Mouse (Mus musculus): ENCODE measurements around the gene Cpn1. TPM values are rescaled to one million over a fixed set of nuclear protein-coding genes. Genes with fewer than 3 reads are reported as not detected.

Gene Cpn1
- polyA plus RNA-seq, 1 experiment, result 0.15 TPM

DNA sequence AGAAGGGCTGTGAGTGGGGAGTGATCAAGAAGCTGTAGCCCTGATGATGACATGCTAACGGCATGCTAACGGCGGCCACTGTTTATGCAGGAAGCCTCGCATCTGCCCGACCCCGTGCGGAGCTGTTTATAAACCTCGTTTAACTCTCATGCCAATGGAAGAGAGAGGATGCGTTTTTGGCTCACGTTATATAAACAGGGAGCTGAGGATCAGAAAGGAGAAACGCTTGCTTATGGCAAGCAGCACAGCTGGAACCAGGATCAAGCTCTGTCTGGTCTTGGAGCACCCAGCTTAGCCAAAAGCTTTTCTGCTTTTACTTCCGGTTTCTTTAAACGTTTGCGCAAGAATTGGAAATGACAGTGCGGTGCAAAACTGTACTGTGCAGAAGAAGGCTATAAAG is 22.4 kb upstream of the Cpn1 start:
- DNase-seq (ENCODE audit: low read depth), result peak; percentile 22
- TF ChIP-seq CTCF (IDR thresholded peaks at IDR 0.05; ENCODE audit: borderline replicate concordance, extremely low read depth, insufficient read depth, insufficient read length) (no peak), POLR2A (IDR thresholded peaks at IDR 0.05; ENCODE audit: borderline replicate concordance, extremely low read depth, insufficient read depth, insufficient read length, poor library complexity, severe bottlenecking) (no peak)

DNA sequence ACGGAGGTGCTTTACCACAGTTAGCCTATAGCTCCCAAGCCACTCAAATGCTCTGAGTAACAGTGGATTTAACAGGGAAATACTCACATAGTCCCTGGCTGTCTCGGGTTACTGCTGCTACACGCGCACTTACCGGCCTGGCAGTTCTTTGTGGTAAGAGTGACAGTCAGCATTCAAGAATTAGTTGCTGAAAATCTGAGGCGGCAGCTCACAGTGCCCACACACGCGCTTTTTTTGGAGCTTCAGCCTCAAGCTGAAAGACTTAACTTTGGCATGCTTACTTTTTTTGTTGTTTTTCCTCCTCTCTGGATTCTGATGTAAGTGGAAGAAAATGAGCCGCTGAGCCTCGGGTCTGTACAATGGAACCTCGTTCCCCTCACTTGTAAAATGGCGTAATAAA is 20.8 kb upstream of the Cpn1 start:
- DNase-seq (ENCODE audit: low read depth), result peak; percentile 44
- no peak for TF ChIP-seq CTCF (IDR thresholded peaks at IDR 0.05; ENCODE audit: borderline replicate concordance, extremely low read depth, insufficient read depth, insufficient read length)
- no peak for TF ChIP-seq POLR2A (IDR thresholded peaks at IDR 0.05; ENCODE audit: borderline replicate concordance, extremely low read depth, insufficient read depth, insufficient read length, poor library complexity, severe bottlenecking)

DNA sequence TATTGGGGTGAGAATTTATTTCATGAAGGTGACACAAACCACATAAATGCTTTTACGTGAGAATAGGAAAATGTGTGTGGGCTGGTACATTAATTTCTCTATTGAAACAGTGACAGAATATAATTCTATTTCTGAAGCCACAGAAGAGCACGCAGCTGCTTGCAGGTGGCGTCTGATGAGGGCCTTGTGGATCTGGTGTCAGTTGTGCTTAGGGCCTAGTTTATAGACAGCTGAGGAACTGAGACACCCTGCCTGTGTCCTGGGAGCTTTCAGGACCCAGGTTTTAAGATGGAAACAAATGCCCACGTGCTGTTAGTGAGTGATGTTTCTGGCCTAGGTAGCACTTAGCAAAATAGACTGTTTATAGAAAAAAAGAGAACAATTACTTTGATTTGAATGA is 18.7 kb upstream of the Cpn1 start:
- no peak for TF ChIP-seq CTCF (IDR thresholded peaks at IDR 0.05; ENCODE audit: borderline replicate concordance, extremely low read depth, insufficient read depth, insufficient read length)
- no peak for TF ChIP-seq POLR2A (IDR thresholded peaks at IDR 0.05; ENCODE audit: borderline replicate concordance, extremely low read depth, insufficient read depth, insufficient read length, poor library complexity, severe bottlenecking)

DNA sequence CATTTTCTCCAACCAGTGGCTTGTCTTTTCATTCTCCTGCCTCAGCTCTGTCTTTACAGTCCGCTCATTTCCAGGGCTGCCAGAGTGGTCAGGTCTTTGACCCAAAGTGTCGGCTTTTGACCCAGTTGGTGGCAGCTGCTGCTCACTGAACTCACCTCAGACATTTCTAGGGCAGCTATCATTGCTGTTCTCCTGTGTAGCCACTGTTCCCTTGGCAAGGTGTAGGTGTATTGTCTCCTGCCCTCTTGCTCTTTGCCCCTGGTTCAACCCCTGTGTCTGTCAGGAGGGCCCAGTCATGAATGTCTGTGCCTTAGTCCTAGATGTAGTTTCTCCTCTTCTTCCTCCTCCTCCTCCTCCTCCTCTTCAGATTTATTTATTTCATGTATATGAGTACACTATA is 17.9 kb upstream of the Cpn1 start:
- TF ChIP-seq POLR2A (IDR thresholded peaks at IDR 0.05; ENCODE audit: borderline replicate concordance, extremely low read depth, insufficient read depth, insufficient read length, poor library complexity, severe bottlenecking), result no peak
- TF ChIP-seq CTCF (IDR thresholded peaks at IDR 0.05; ENCODE audit: borderline replicate concordance, extremely low read depth, insufficient read depth, insufficient read length), result no peak
- no peak for DNase-seq (ENCODE audit: low read depth)

More for the DNA sequence above, 18.7 kb upstream of the Cpn1 start:
- DNase-seq (ENCODE audit: low read depth), result no peak

DNA sequence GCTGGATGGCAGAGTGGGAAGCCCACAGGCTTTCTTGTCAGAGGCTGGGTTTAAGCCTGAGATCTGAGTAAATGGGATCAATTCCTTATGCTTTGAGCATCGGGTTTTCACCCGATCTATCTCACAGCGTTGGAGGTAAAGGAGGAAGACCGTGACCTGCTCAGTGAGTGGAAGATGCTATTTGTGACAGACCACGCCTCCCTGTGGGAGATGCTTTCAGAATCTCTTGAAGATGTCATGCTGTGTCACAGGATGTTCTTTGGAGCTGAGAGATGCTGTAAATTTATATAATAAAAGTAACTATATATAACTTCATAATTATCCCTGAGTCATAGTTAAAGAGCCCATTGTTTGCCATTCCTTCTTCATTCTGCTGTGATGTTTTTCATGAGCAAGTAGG is 14.4 kb upstream of the Cpn1 start:
- TF ChIP-seq POLR2A (IDR thresholded peaks at IDR 0.05; ENCODE audit: borderline replicate concordance, extremely low read depth, insufficient read depth, insufficient read length, poor library complexity, severe bottlenecking) (no peak), CTCF (IDR thresholded peaks at IDR 0.05; ENCODE audit: borderline replicate concordance, extremely low read depth, insufficient read depth, insufficient read length) (no peak)
- no peak for DNase-seq (ENCODE audit: low read depth)

DNA sequence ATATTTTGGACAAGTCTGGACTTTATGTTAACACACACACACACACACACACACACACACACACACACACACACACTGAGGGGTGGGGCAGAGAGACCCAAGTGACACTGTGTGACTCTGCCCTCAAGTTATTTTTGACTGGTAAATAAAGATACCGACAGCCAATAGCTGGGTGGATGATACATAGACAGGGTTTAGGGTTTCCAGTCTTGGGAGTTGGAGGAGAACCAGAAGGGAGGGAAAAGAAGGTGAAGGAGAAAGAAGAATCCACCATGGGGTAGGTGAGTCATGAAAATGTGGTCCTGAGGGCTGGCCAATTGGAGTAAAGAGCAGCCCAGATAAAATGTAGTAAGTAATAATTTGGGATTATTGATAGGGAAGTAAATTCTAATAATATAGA is 13.7 kb upstream of the Cpn1 start:
- no peak for TF ChIP-seq POLR2A (IDR thresholded peaks at IDR 0.05; ENCODE audit: borderline replicate concordance, extremely low read depth, insufficient read depth, insufficient read length, poor library complexity, severe bottlenecking)
- DNase-seq (ENCODE audit: low read depth), result no peak

DNA sequence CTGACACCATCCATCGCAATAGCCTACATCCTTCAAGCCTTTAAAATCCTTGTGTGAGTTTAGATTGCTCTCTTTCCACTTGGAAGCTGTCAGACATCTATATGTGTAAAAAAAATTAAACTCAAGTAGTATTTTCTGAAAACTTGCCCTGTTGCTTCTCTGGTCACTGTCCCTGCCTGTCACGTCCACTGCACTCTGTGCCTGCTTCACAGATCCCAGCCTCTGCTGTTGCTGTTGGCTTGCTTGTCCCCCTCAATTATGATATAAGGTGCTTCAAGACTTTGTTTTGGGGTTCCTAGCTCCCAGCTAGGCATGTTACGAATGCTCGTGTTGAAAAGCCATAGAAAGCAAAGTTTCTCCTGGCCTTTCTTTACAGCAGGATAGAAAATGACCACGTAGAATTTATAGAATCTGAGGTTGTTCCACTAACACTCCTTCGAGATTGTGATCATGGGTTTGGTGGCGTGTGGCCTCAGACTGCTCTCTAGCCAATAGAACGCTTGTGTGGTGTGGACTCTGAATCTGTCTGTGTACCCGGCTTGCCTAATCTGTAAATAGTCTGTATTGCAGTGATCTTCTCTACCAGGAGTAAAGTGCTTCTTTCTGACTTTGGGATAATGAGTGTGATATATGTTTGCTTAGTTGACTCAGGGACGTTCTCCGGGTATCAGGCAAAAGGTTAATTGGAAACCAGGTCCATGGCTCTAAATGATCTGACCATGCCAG is 12.6 kb upstream of the Cpn1 start:
- TF ChIP-seq CTCF (IDR thresholded peaks at IDR 0.05; ENCODE audit: borderline replicate concordance, extremely low read depth, insufficient read depth, insufficient read length) (no peak), POLR2A (IDR thresholded peaks at IDR 0.05; ENCODE audit: borderline replicate concordance, extremely low read depth, insufficient read depth, insufficient read length, poor library complexity, severe bottlenecking) (no peak)
- no peak for DNase-seq (ENCODE audit: low read depth)

DNA sequence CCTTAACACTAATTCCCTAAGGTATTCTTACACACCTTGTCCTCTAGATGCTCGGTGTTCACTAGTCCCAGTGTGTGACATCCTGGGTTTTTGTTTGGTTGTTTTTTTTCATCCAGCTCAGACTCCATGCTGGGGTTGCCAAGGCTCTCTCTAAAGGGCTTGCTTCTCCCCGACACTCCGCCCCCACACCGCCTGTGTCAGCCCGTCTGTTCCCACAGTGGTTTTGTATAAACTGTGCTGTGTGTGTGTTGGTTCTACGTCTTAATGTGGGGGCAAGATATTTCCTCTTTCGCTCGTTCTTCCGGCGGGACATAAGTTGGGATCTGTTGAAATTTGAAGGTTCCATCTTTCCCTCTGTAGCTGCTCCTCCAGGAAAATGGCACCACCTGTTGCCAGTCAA is 11.7 kb upstream of the Cpn1 start:
- no peak for DNase-seq (ENCODE audit: low read depth)
- TF ChIP-seq CTCF (IDR thresholded peaks at IDR 0.05; ENCODE audit: borderline replicate concordance, extremely low read depth, insufficient read depth, insufficient read length), result no peak
- no peak for TF ChIP-seq POLR2A (IDR thresholded peaks at IDR 0.05; ENCODE audit: borderline replicate concordance, extremely low read depth, insufficient read depth, insufficient read length, poor library complexity, severe bottlenecking)

DNA sequence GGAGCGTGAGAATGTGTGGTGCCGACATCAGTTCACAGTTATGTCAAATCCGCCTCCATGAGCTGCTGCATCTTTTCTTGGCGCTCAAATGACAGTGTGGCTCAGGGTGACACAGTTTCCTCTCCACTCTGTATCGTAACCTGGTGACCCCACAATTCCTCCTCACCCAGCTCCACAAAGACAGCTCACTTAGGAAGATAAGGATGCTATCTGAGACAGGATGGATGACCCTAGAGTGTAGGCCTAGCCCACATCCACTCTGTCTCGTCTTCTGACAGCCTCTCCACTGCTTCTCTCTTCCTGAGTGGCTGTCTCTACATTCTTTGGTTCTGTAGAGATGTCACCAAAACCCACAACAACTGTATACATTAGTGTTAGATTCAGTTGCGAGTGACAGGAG is 9.1 kb upstream of the Cpn1 start:
- no peak for DNase-seq (ENCODE audit: low read depth)

DNA sequence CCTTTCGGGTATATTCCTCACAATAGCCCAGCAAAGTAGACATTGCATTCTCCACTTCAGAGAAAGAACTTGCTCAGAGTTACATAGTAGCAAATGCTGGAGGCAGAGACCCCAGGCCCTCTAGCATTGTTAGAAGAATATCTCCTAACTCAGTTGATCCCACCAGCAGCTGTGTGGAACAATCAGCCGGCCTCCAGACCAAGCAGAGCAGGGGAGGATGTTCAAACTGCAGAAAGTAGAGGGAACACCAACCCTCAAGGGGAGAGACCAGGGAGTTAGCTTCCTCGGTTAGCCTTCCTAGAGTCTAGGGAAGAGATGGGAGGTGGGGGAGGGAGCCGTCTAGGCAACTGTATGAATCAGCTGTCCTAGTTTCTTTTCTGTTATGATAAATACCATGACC is 6.1 kb upstream of the Cpn1 start:
- no peak for DNase-seq (ENCODE audit: low read depth)
- TF ChIP-seq POLR2A (IDR thresholded peaks at IDR 0.05; ENCODE audit: borderline replicate concordance, extremely low read depth, insufficient read depth, insufficient read length, poor library complexity, severe bottlenecking) (no peak), CTCF (IDR thresholded peaks at IDR 0.05; ENCODE audit: borderline replicate concordance, extremely low read depth, insufficient read depth, insufficient read length) (no peak)

More for the DNA sequence above, 9.1 kb upstream of the Cpn1 start:
- TF ChIP-seq POLR2A (IDR thresholded peaks at IDR 0.05; ENCODE audit: borderline replicate concordance, extremely low read depth, insufficient read depth, insufficient read length, poor library complexity, severe bottlenecking) (no peak), CTCF (IDR thresholded peaks at IDR 0.05; ENCODE audit: borderline replicate concordance, extremely low read depth, insufficient read depth, insufficient read length) (no peak)

DNA sequence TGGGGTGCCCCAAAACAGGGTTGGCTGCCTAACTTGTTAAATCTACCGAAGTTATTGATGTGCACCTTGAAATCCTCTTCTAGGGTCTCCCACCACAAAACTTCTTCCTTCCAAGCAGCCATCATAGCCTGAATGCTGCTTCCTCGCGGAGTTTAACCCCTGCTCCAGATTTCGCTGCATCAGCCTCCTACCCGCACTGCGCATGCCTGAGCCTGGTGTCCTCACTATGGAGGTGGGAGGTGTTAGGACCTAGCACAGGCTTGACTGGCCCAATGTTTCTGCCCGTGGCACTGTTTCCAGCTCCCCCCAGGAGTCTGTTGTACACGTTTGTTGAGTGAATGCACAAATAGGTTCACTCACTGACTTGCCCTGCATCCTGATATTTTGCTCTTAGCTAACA is 4.0 kb upstream of the Cpn1 start:
- no peak for DNase-seq (ENCODE audit: low read depth)
- no peak for TF ChIP-seq POLR2A (IDR thresholded peaks at IDR 0.05; ENCODE audit: borderline replicate concordance, extremely low read depth, insufficient read depth, insufficient read length, poor library complexity, severe bottlenecking)
- TF ChIP-seq CTCF (IDR thresholded peaks at IDR 0.05; ENCODE audit: borderline replicate concordance, extremely low read depth, insufficient read depth, insufficient read length), result no peak

DNA sequence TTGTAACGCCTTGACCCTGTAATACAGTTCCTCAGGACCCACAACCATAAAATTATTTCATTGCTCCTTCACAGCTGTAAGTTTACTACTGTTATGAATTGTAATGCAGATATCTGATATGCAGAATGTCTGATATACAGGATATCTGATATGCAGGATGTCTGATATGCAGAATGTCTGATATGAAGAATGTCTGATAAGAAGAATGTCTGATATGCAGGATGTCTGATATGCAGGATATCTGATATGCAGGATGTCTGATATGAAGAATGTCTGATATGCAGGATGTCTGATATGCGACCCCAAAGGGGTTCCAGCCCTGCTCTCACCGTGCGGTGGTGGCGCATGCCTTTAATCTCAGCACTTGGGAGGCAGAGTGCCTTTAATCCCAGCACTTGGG is 4.4 kb downstream of the Cpn1 start:
- TF ChIP-seq CTCF (IDR thresholded peaks at IDR 0.05; ENCODE audit: borderline replicate concordance, extremely low read depth, insufficient read depth, insufficient read length), result no peak
- no peak for TF ChIP-seq POLR2A (IDR thresholded peaks at IDR 0.05; ENCODE audit: borderline replicate concordance, extremely low read depth, insufficient read depth, insufficient read length, poor library complexity, severe bottlenecking)
- no peak for DNase-seq (ENCODE audit: low read depth)
